Mouse (Mus musculus) retina, adult 2 months (tissue): ENCODE measurements around the gene Rad17.

Experiments
- DNase-seq: peaks from one replicate; pipeline ENCODE4 v3.0.0-alpha.2; 2012; ENCODE audit warnings: low read depth, low spot score

The Rad17 gene

GRCm38 (mm10) chr13:100570713-100571112 is 80.1 kb downstream of the Rad17 start:
- no peak for DNase-seq

GRCm38 (mm10) chr13:100568359-100568758 is 82.5 kb downstream of the Rad17 start:
- no peak for DNase-seq
